Mouse (Mus musculus) midbrain, embryonic 15.5 days (tissue): ENCODE measurements around the gene Mfsd12. TPM values are rescaled to one million over a fixed set of nuclear protein-coding genes. Genes with fewer than 3 reads are reported as not detected.
A peak's percentile ranks its signal among the peaks of the same experiment; 100 is the strongest.

Experiments used
- ATAC-seq: fragments of 200-750 bp; cut with Nextera tagmentation; replicated peaks from 2 replicates; pipeline ENCODE4 v1.8.0; 2017; ENCODE audit warnings: moderate TSS enrichment
- H3K27ac ChIP-seq: fragments of 300-500 bp; sonication (generic); 2 replicates; pipeline ENCODE4 v1.5.1; 2015; ENCODE audit warnings: mild to moderate bottlenecking, inconsistent platforms
- H3K27me3 ChIP-seq: fragments of 300-500 bp; sonication (generic); replicated peaks from 2 replicates; pipeline ENCODE4 v1.6.1; 2015; ENCODE audit warnings: inconsistent platforms
- H3K36me3 ChIP-seq: fragments of 300-500 bp; sonication (generic); replicated peaks from 2 replicates; pipeline ENCODE4 v1.6.1; 2015; ENCODE audit warnings: inconsistent platforms
- H3K4me1 ChIP-seq: fragments of 300-500 bp; sonication (generic); 2 replicates; pipeline ENCODE4 v1.6.1; 2015; ENCODE audit warnings: inconsistent platforms
- H3K4me2 ChIP-seq: fragments of 300-500 bp; sonication (generic); 2 replicates; pipeline ENCODE4 v1.6.1; 2015; ENCODE audit warnings: inconsistent platforms, mild to moderate bottlenecking, moderate library complexity
- H3K4me3 ChIP-seq: fragments of 300-500 bp; sonication (generic); 2 replicates; pipeline ENCODE4 v1.5.1; 2015; ENCODE audit warnings: mild to moderate bottlenecking, inconsistent platforms
- H3K9ac ChIP-seq: fragments of 300-500 bp; sonication (generic); 2 replicates; pipeline ENCODE4 v1.6.1; 2015; ENCODE audit warnings: mild to moderate bottlenecking, inconsistent platforms
- H3K9me3 ChIP-seq: fragments of 300-500 bp; sonication (generic); 2 replicates; pipeline ENCODE4 v1.6.1; 2016; ENCODE audit warnings: inconsistent platforms
- whole genome bisulfite sequencing: fragments of 180-500 bp; shearing (Covaris S2); methylation state at CpG from one replicate; pipeline ENCODE4 v1.1.7; 2015; ENCODE audit warnings: mixed read lengths; 5-methylcytosine and 5-hydroxymethylcytosine counted together
- polyA plus RNA-seq: library from polyadenylated mRNA; unstranded; fragments of >200 nt; fragmentation: Nextera tagmentation; extraction: Ambion mirVana; gene quantifications from 2 replicates; pipeline ENCODE4 v1.2.1, GENCODE M21; 2015

Mfsd12 gene
- polyA plus RNA-seq, 1 experiment from 2014 or later = 19.7 TPM

GRCm38 (mm10) chr10:81404082-81404481 lies 46.8 kb downstream of the Mfsd12 start:
- Histone ChIP-seq H3K4me3 (no peak overlapping the region), H3K9me3 (no peaks in the 10 kb centered on the region), H3K4me1 (peaks cover 51% of the 10 kb centered on the region), H3K4me2 (no peak overlapping the region), H3K36me3 (peaks cover 9% of the 10 kb centered on the region; the same call in 1 of the 2 replicates), H3K9ac (no peak overlapping the region), H3K27ac (no peak overlapping the region), H3K27me3 (peaks cover 21% of the 10 kb centered on the region)
- WGBS = 26% methylated on average over 9 of the region's 9 CpGs
- ATAC-seq = no peak

GRCm38 (mm10) chr10:81404720-81405119 lies 47.4 kb downstream of the Mfsd12 start:
- no peak overlapping the region for H3K4me2 ChIP-seq
- H3K9me3 ChIP-seq = no peaks in the 10 kb centered on the region
- peaks cover 21% of the 10 kb centered on the region for H3K27me3 ChIP-seq
- no peak overlapping the region for H3K27ac ChIP-seq
- H3K9ac ChIP-seq = no peak overlapping the region
- ATAC-seq = no peak
- peaks cover 9% of the 10 kb centered on the region; the same call in 1 of the 2 replicates for H3K36me3 ChIP-seq
- peaks cover 54% of the 10 kb centered on the region for H3K4me1 ChIP-seq
- WGBS = 66% methylated on average over 18 of the region's 18 CpGs
- no peak overlapping the region for H3K4me3 ChIP-seq

GRCm38 (mm10) chr10:81405588-81406201 lies 48.4 kb downstream of the Mfsd12 start:
- Histone ChIP-seq H3K9me3 (no peaks in the 10 kb centered on the region), H3K27me3 (peaks cover 21% of the 10 kb centered on the region), H3K4me1 (peaks cover 51% of the 10 kb centered on the region), H3K27ac (no peak overlapping the region), H3K4me3 (no peak overlapping the region), H3K9ac (no peak overlapping the region), H3K4me2 (no peak overlapping the region), H3K36me3 (peaks cover 9% of the 10 kb centered on the region; the same call in 1 of the 2 replicates)
- WGBS = 45% methylated on average over 13 of the region's 13 CpGs
- no peak for ATAC-seq

GRCm38 (mm10) chr10:81406504-81407440 lies 49.5 kb downstream of the Mfsd12 start:
- no peak overlapping the region for H3K9ac ChIP-seq
- 32% methylated on average over 24 of the region's 24 CpGs for WGBS
- H3K4me2 ChIP-seq = peak overlapping the region; percentile 31
- no peaks in the 10 kb centered on the region for H3K9me3 ChIP-seq
- no peak overlapping the region for H3K27ac ChIP-seq
- H3K4me1 ChIP-seq = peaks cover 45% of the 10 kb centered on the region
- no peak for ATAC-seq
- peaks cover 9% of the 10 kb centered on the region; the same call in 1 of the 2 replicates for H3K36me3 ChIP-seq
- 0 out of 2 replicates have a peak overlapping the region, but pooled peaks have one; percentile 7 for H3K4me3 ChIP-seq
- H3K27me3 ChIP-seq = peaks cover 21% of the 10 kb centered on the region

GRCm38 (mm10) chr10:81407539-81408423 lies 50.5 kb downstream of the Mfsd12 start:
- no peak for ATAC-seq
- Histone ChIP-seq H3K27me3 (peaks cover 21% of the 10 kb centered on the region), H3K9me3 (no peaks in the 10 kb centered on the region), H3K4me3 (0 out of 2 replicates have a peak overlapping the region, but pooled peaks have one; percentile 7), H3K9ac (no peak overlapping the region), H3K27ac (no peak overlapping the region), H3K4me1 (peaks cover 44% of the 10 kb centered on the region), H3K4me2 (peak overlapping the region; percentile 31), H3K36me3 (peaks cover 9% of the 10 kb centered on the region; the same call in 1 of the 2 replicates)
- 31% methylated on average over 31 of the region's 31 CpGs for WGBS

GRCm38 (mm10) chr10:81408424-81408729 lies 51.1 kb downstream of the Mfsd12 start:
- Histone ChIP-seq H3K4me1 (peaks cover 38% of the 10 kb centered on the region), H3K4me3 (no peak overlapping the region), H3K36me3 (peaks cover 9% of the 10 kb centered on the region; the same call in 1 of the 2 replicates), H3K27me3 (peaks cover 21% of the 10 kb centered on the region), H3K4me2 (no peak overlapping the region), H3K9me3 (no peaks in the 10 kb centered on the region), H3K9ac (no peak overlapping the region), H3K27ac (no peak overlapping the region)
- ATAC-seq = no peak
- WGBS = 51% methylated on average over 13 of the region's 13 CpGs

- Histone ChIP-seq H3K9ac (no peak overlapping the region), H3K4me1 (peaks cover 36% of the 10 kb centered on the region), H3K27me3 (peaks cover 21% of the 10 kb centered on the region), H3K36me3 (peaks cover 9% of the 10 kb centered on the region; the same call in 1 of the 2 replicates), H3K4me2 (no peak overlapping the region), H3K9me3 (no peaks in the 10 kb centered on the region), H3K27ac (no peak overlapping the region), H3K4me3 (no peak overlapping the region)
- WGBS = 17% methylated on average over 9 of the region's 9 CpGs
- no peak for ATAC-seq
These were observed 51.6 kb downstream of the Mfsd12 start for GRCm38 (mm10) chr10:81408871-81409291.

GRCm38 (mm10) chr10:81409330-81409729 lies 52.0 kb downstream of the Mfsd12 start:
- 14% methylated on average over 8 of the region's 8 CpGs for WGBS
- Histone ChIP-seq H3K4me3 (no peak overlapping the region), H3K4me1 (peaks cover 41% of the 10 kb centered on the region), H3K9ac (no peak overlapping the region), H3K27me3 (peaks cover 21% of the 10 kb centered on the region), H3K27ac (no peak overlapping the region), H3K36me3 (peaks cover 9% of the 10 kb centered on the region; the same call in 1 of the 2 replicates), H3K4me2 (no peak overlapping the region), H3K9me3 (no peaks in the 10 kb centered on the region)
- no peak for ATAC-seq

GRCm38 (mm10) chr10:81410350-81410749 lies 53.1 kb downstream of the Mfsd12 start:
- Histone ChIP-seq H3K4me3 (no peak overlapping the region), H3K27ac (no peak overlapping the region), H3K4me2 (no peak overlapping the region), H3K9me3 (no peaks in the 10 kb centered on the region), H3K4me1 (peaks cover 42% of the 10 kb centered on the region), H3K36me3 (peaks cover 5% of the 10 kb centered on the region; the same call in 1 of the 2 replicates), H3K27me3 (peaks cover 17% of the 10 kb centered on the region), H3K9ac (no peak overlapping the region)
- ATAC-seq = no peak
- 71% methylated on average over 4 of the region's 4 CpGs for WGBS

- 71% methylated on average over 9 of the region's 9 CpGs for WGBS
- peaks cover 42% of the 10 kb centered on the region for H3K4me1 ChIP-seq
- no peak overlapping the region for H3K4me2 ChIP-seq
- H3K36me3 ChIP-seq = peaks cover under 1% of the 10 kb centered on the region; the same call in 1 of the 2 replicates
- H3K9me3 ChIP-seq = no peaks in the 10 kb centered on the region
- H3K4me3 ChIP-seq = no peak overlapping the region
- no peak overlapping the region for H3K27ac ChIP-seq
- H3K9ac ChIP-seq = no peak overlapping the region
- ATAC-seq = no peak
- peaks cover 15% of the 10 kb centered on the region for H3K27me3 ChIP-seq
These were observed 53.7 kb downstream of the Mfsd12 start for GRCm38 (mm10) chr10:81410981-81411380.

- H3K27me3 ChIP-seq = peaks cover 13% of the 10 kb centered on the region; the same call in 1 of the 2 replicates
- ATAC-seq = no peak
- no peaks in the 10 kb centered on the region; the same call in 1 of the 2 replicates for H3K36me3 ChIP-seq
- H3K4me2 ChIP-seq = no peak overlapping the region
- no peaks in the 10 kb centered on the region for H3K9me3 ChIP-seq
- H3K9ac ChIP-seq = no peak overlapping the region
- H3K4me1 ChIP-seq = peaks cover 46% of the 10 kb centered on the region
- H3K4me3 ChIP-seq = no peak overlapping the region
- WGBS = 60% methylated on average over 18 of the region's 18 CpGs
- peak overlapping the region; percentile 65 for H3K27ac ChIP-seq
These were observed 54.4 kb downstream of the Mfsd12 start for GRCm38 (mm10) chr10:81411471-81412400.
